Mouse (Mus musculus): Measurements from ENCODE around the gene Gimd1. TPM values are rescaled to one million over a fixed set of nuclear protein-coding genes. Genes with fewer than 3 reads are reported as not detected.

Gimd1 gene
- not detected for total RNA-seq (2023)

GRCm38 (mm10) chr3:132629601-132630239, at the start of gene Gimd1:
Gene Gimd1, plus strand, starts transcription at chr3:132629820.

DNA sequence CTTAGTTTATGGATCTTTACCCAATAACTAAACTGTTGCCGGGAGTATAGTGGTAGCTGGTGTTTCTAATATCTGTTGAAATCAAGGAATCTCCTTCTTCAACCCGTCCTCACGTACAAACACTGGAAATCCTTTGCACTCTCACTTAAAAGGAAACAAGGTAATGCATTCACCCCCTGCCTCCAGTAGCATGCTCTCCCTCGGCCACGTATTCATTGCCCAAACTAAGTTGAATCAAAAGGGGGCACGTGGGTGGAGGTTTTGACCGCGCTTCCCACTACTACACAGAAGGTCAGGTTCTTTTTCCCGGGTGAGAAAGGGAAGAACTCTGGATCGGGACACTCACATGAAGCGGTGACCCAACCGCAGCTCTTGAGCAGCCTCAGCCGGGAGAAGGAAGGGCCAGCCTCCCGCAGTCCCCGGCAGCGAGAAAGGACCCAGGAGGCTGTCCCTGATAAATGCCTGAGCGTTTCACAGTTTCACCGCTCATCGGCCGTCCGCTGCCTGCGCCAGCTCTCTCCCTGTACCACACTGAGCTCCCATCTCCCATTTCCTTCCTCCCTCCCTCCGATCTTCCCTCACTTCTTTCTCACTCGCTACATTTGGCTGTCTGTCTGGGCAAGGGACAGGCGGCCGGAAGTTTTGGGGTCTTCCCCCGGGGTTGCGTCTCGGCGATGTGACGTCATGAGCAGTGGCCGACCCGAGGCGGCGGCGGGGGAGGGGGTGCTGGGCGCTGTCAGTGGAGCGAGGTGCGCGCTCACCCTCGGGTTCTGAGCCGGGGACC, 54.0 kb downstream of the Gimd1 start, which contains the start of gene Tbck:
Gene Tbck, plus strand, starts transcription at position 698 of the 784 bp plus-strand sequence.

GRCm38 (mm10) chr3:132684231-132684928, 54.8 kb downstream of the Gimd1 start, which contains the start of gene Aimp1:
Gene Aimp1, minus strand, starts transcription at chr3:132684370.

Other genes with a start within 250 kb of the Gimd1 start
- gene Tbck, start 54.3 kb downstream of the Gimd1 start, total RNA-seq (2023), result 10 to 100 TPM; 29.3 to 33.0 TPM
- gene Aimp1, start 54.5 kb downstream of the Gimd1 start, total RNA-seq (2023), result 10 to 100 TPM; 50.8 to 55.5 TPM